Mouse (Mus musculus): Measurements from ENCODE around the gene Eps8l3.
A peak's percentile ranks its signal among the peaks of the same experiment; 100 is the strongest.

DNA sequence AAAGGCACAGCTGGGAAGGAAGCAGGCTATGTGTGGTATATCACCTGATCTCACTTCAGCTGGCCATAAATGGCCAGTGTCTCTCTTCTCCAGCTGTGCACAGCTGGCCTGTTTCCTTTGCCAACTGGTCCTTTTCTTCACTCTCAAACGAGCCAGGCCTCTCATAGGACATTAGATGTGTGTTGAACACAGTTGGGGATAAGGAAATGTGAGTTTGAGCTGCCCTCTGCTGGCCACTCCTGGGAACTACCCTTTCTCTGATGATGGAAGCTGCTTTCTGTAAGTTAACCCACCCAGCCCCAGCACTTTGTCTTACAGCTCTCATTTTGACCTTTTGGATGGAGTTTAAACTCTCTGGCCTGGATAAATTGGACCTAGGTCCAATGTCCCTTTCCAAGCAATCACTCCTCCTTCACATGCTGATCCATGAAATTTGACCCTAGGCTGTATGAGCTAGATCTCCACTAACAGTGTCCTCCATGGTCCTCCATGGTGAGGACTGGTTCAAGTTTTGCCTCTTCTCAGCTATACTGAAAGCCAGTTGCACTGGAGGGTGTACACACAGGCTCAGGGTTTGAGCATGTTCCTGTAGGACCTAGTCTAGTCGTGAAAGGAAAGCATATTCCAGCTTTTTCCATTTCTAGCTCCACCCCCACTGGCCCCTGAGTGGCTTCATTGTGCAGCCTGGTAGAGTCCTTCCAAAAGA is 13.0 kb upstream of the Eps8l3 start:
- TF ChIP-seq CTCF (IDR thresholded peaks at IDR 0.05; ENCODE audit: borderline replicate concordance, insufficient read depth, low read depth, low read length) (peak; percentile 96), POLR2A (IDR thresholded peaks at IDR 0.05; ENCODE audit: borderline replicate concordance, insufficient read depth, low read length) (no peak)

All from cerebellum, adult 2 months (tissue).